In the genomic region with DNA sequence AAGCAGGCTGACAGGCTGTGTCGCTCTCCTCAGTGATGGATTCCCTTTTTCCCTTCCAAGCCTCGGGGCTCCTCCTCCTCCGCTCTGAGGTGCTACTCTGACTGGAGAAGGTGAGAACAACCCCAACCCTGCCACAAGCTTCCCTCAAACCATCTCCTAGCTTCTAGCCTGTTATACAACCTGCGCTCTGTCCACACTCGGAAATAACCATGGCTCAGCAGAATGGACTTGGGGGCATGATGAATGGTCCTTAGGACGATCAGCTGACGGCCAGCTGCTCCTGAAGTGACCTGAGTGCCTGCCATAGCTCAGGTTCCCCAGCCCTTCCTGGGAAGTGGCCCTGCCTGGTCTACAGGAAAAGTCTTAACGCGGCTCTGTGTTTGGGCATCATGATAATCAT, we compare ENCODE assay signal across 1 mouse cellular context.
TF ChIP-seq lines count a peak whose summit lies in the region.

No protein-coding gene starts in this region.

TF ChIP-seq in MEL, 35 proteins besides CTCF, POLR2A, EP300 and RAD21:
- no peak for TF ChIP-seq ZMIZ1 (IDR thresholded peaks at IDR 0.05; ENCODE audit: low read depth, low read length)
- TF ChIP-seq CHD1 (IDR thresholded peaks at IDR 0.05; ENCODE audit: low read depth, low read length), result no peak
- TF ChIP-seq SIN3A (IDR thresholded peaks at IDR 0.05; ENCODE audit: low read length), result 0 out of 2 replicates have a peak, but pooled peaks have one; percentile 10
- TF ChIP-seq MAZ (IDR thresholded peaks at IDR 0.05; ENCODE audit: low read depth, low read length), result no peak
- peak; percentile 31; the same call in 1 of the 2 replicates for TF ChIP-seq TAL1 (IDR thresholded peaks at IDR 0.05; ENCODE audit: low read length)
